Mouse (Mus musculus) lung, adult 2 months (tissue): Measurements from ENCODE around the gene Aurka.

Source experiments
- CTCF ChIP-seq: fragments of 200-500 bp; IDR thresholded peaks from 2 replicates; pipeline ENCODE4 v1.5.1; 2011; ENCODE audit warnings: mild to moderate bottlenecking, low read length, control low read depth; ENCODE audit not compliant: insufficient read depth
- POLR2A ChIP-seq: fragments of 200-500 bp; IDR thresholded peaks from 2 replicates; pipeline ENCODE4 v1.6.1; 2011; ENCODE audit warnings: low read depth, mild to moderate bottlenecking, control low read depth, low read length, borderline replicate concordance; ENCODE audit errors: extremely low read depth

GRCm38 (mm10) chr2:172344669-172345068, 25.7 kb downstream of the Aurka start:
- no peak for TF ChIP-seq CTCF
- no peak for TF ChIP-seq POLR2A
